Mouse (Mus musculus) brain, embryonic 14.5 days (tissue): ENCODE measurements at regions not wholly inside any gene's neighbourhood (a gene's known extent, or its start where the extent isn't known, plus 50 kb on each side); places are given as distances from the start of the nearest gene placed in this dataset.
A peak's percentile ranks its signal among the peaks of the same experiment; 100 is the strongest.
"Not testable (repeated sequence)": the region's sequence is repeated elsewhere in the genome, so short reads cannot be mapped to it uniquely, and the experiment has no call there.

Experiments used
- DNase-seq: peaks from one replicate; pipeline ENCODE4 v3.0.0-alpha.2; 2011; ENCODE audit warnings: low read depth
- CTCF ChIP-seq: fragments of 200-500 bp; IDR thresholded peaks from 2 replicates; pipeline ENCODE4 v1.5.1; 2012; ENCODE audit warnings: inconsistent platforms, mild to moderate bottlenecking, moderate library complexity, borderline replicate concordance; ENCODE audit not compliant: insufficient read depth, insufficient read length; ENCODE audit errors: extremely low read depth
- POLR2A ChIP-seq: fragments of 200-500 bp; IDR thresholded peaks from 2 replicates; pipeline ENCODE4 v1.6.1; 2012; ENCODE audit warnings: mild to moderate bottlenecking, inconsistent platforms, borderline replicate concordance; ENCODE audit not compliant: poor library complexity, insufficient read depth, insufficient read length, severe bottlenecking; ENCODE audit errors: extremely low read depth

GRCm38 (mm10) chr10:6182400-6182799, 260.2 kb upstream of the Rgs17 start:
- DNase-seq: no peak
- no peak for TF ChIP-seq POLR2A

GRCm38 (mm10) chr10:6164311-6164710, 242.1 kb upstream of the Rgs17 start:
- DNase-seq: not testable (repeated sequence)

- TF ChIP-seq POLR2A (no peak), CTCF (no peak)
- DNase-seq: peak; percentile 11
Measured at GRCm38 (mm10) chr10:6156941-6157340, 234.7 kb upstream of the Rgs17 start.

GRCm38 (mm10) chr10:6134091-6134490, 211.9 kb upstream of the Rgs17 start:
- TF ChIP-seq POLR2A (no peak), CTCF (no peak)
- DNase-seq: no peak

GRCm38 (mm10) chr10:6124423-6124822, 202.2 kb upstream of the Rgs17 start:
- peak; percentile 34 for DNase-seq

- no peak for TF ChIP-seq POLR2A
- TF ChIP-seq CTCF: peak; percentile 11; the same call in 1 of the 2 replicates
- peak; percentile 90 for DNase-seq
Measured at GRCm38 (mm10) chr10:6114883-6115622, 192.9 kb upstream of the Rgs17 start.
